Mouse (Mus musculus) forelimb bud, embryonic 11.5 days (tissue): ENCODE measurements around the gene B4galnt4.
A peak's percentile ranks its signal among the peaks of the same experiment; 100 is the strongest.
"Not testable (repeated sequence)": the region's sequence is repeated elsewhere in the genome, so short reads cannot be mapped to it uniquely, and the experiment has no call there.

Source experiments
- DNase-seq: peaks from one replicate; pipeline ENCODE4 v3.0.0-alpha.2; 2012; ENCODE audit warnings: low read depth, low spot score

The B4galnt4 gene

DNA sequence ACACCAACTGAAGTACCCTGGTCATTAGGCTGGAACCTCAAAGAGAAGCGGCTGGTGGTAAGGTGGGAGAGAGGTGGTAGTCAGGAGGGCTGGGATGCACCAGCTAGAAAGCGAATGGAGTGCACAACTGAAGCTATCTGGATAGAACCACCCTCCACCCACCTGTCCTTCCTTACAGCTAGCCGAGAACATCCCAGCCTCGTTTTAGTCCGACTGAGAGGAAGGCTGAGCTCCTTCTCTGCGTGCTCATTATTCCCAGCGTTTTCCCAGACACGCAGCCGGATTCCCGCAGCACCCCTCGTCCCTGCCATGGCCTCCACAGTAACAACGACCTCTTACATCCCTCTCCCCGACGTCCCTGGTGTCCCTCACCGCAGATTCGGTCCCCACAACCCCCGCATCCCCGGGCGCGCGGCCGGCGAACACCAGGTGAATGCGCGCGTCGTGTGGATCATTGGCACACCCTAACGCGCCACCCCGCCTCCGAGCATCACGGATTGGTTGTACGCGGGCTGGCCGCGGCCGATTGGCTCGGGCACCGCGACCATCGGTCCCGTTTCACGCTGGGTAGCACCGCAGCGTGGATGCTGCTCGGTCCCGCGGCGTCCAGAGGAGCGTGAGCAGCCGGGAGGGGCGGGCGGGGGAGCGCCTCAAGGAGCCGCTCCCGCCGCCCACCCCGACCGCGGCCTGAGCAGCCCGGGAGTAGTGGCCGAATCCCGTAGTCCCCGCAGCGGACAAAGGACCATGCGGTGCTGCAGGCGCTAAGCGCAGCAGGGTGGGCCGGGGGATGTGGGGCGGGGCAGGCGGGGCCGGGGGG lies at the start of gene B4galnt4:
Gene B4galnt4 (plus strand): TSS at position 679 of the 817 bp plus-strand sequence.
- peak; percentile 86 for DNase-seq

GRCm38 (mm10) chr7:141011238-141011770 lies 49.6 kb upstream of the B4galnt4 start:
- no peak for DNase-seq

- no peak for DNase-seq
Measured at GRCm38 (mm10) chr7:141016707-141017697, 43.9 kb upstream of the B4galnt4 start.

- DNase-seq = not testable (repeated sequence)
Measured at GRCm38 (mm10) chr7:141017824-141018223, 43.1 kb upstream of the B4galnt4 start, which contains the start of gene Ifitm6. Ifitm6 (minus strand) TSS chr7:141017924.

GRCm38 (mm10) chr7:141019028-141019427 lies 41.9 kb upstream of the B4galnt4 start:
- no peak for DNase-seq

DNA sequence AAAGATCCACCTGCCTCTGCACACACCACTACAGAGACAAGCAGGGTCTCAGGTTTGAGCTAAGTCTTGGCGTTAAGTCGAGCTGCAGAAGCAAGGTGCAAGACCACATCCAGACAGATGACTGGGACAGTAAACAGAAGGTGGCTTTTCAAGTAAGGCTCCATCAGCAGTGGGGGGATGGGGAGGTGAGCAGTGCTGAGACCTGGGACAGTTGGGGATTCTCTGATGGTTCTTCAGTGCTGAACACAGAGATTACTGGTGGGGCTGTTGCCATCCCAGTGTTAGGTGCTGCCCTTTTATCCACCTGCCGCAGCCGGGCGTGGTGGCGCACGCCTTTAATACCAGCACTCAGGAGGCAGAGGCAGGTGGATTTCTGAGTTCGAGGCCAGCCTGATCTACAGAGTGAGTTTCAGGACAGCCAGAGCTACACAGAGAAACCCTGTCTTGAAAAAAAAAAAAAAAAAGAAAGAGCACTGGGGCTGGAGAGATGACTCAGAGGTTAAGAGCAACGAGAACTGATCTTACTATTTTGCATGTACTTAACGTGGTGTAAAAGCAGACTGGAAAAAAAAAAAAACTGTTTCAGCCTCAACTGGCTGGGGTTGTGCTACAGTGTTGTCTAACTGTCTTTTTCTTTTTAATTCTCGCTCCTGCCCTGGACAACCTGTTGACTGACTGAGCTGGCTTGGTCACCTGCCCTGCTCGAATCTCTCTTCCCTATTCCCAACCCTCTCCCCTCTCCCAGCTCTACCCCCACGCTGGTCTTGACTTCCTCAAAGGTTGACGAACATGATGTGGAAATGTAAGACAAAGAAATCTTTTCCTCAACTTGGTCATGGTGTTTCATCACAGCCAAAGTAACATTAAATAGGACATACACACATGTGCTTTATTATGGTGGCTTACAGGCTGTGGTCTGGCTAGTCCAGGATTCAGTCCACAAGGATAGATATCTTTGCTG lies 39.1 kb upstream of the B4galnt4 start:
- DNase-seq = no peak

- no peak for DNase-seq
Measured at GRCm38 (mm10) chr7:141024865-141025838, 35.8 kb upstream of the B4galnt4 start.

GRCm38 (mm10) chr7:141026097-141026739 lies 34.7 kb upstream of the B4galnt4 start:
- no peak for DNase-seq

GRCm38 (mm10) chr7:141026740-141027098 lies 34.2 kb upstream of the B4galnt4 start:
- DNase-seq = no peak

- DNase-seq = no peak
Measured at GRCm38 (mm10) chr7:141028831-141029230, 32.1 kb upstream of the B4galnt4 start, which contains the start of gene Gm17387. Gm17387 (plus strand) TSS chr7:141029131.

GRCm38 (mm10) chr7:141030390-141030789 lies 30.5 kb upstream of the B4galnt4 start:
- DNase-seq = no peak

- DNase-seq = no peak
Measured at GRCm38 (mm10) chr7:141032458-141033167, 28.3 kb upstream of the B4galnt4 start.

DNA sequence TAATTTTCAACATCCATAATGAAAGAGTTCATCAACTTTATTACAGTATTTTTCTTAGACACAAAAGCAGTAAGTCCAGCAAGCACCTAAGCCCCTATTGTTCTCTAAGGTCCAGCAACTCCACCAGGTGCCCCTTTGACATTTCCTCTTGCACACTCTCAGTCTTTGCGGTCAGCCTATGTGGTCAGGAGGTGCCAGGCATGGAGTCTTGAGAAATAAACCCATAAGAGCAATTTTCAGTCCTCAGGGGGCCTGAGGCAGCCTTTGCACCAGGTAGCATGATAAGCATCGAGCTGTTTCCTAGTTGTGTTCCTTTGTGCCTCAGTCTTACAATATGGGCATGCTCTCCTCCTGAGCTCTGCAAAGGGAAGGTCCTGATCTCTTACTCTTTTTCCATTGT lies 24.3 kb upstream of the B4galnt4 start:
- DNase-seq = not testable (repeated sequence)

GRCm38 (mm10) chr7:141038090-141039032 lies 22.5 kb upstream of the B4galnt4 start:
- DNase-seq = no peak

GRCm38 (mm10) chr7:141039386-141040107 lies 21.4 kb upstream of the B4galnt4 start:
- DNase-seq = no peak

DNA sequence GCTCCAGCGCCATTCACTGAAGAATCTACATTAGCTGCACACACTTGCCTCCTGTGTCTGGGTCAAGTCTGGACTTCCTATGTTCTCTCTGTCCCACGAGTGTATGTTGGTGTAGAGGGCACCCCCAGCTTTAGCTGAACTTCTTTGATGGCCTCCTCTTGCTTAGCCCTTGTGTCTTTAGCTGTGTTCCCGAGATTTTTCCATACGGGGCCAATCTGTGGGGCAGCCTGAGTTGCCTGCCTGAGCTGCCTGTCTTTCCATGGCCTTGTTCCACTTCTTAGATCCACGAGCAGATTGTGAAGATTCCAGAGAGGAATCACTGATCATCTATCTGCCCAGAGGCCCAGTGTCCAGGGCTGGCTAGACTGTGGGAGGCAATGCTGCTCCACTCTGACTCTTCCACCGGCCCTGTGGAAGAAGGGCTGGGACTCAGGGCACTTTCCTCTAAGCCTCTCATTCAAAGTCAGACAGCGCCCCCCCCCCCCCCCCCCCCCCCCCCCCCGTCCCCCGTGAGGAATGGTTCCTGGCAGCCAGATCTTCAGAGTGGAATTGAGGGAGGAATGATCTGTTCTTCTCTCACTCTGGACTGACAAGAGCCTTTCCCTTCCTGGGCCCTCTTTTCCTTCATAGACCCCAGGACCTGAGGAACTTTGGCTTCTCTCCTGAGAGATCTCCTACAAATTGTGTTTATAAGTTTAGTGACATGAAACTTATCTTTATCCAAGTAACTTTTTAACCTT lies 19.9 kb upstream of the B4galnt4 start:
- DNase-seq = no peak
